Mouse (Mus musculus) liver, embryonic 11.5 days (tissue): Measurements from ENCODE around the gene Mob3a. TPM values are rescaled to one million over a fixed set of nuclear protein-coding genes. Genes with fewer than 3 reads are reported as not detected.
A peak's percentile ranks its signal among the peaks of the same experiment; 100 is the strongest.

Experiments used
- ATAC-seq: fragments of 200-750 bp; cut with Nextera tagmentation; replicated peaks from 2 replicates; pipeline ENCODE4 v1.8.0; 2017; ENCODE audit warnings: moderate number of reproducible peaks, mild to moderate bottlenecking, moderate TSS enrichment, moderate library complexity; ENCODE audit not compliant: low FRiP score
- DNase-seq: peaks from one replicate; pipeline ENCODE4 v3.0.0-alpha.2; 2017; ENCODE audit warnings: low spot score
- H3K27ac ChIP-seq: fragments of 300-500 bp; sonication (generic); 2 replicates; pipeline ENCODE4 v1.5.1; 2014; ENCODE audit warnings: mild to moderate bottlenecking, low read depth, low read length, control low read depth
- H3K27me3 ChIP-seq: fragments of 300-500 bp; sonication (generic); replicated peaks from 2 replicates; pipeline ENCODE4 v1.6.1; 2014; ENCODE audit warnings: low read length, mixed read lengths; ENCODE audit not compliant: control insufficient read depth, insufficient read depth
- H3K36me3 ChIP-seq: fragments of 300-500 bp; sonication (generic); 2 replicates; pipeline ENCODE4 v1.6.1; 2014; ENCODE audit warnings: mild to moderate bottlenecking, low read length, moderate library complexity, mixed read lengths; ENCODE audit not compliant: control insufficient read depth, insufficient read depth
- H3K4me1 ChIP-seq: fragments of 300-500 bp; sonication (generic); replicated peaks from 2 replicates; pipeline ENCODE4 v1.6.1; 2014; ENCODE audit warnings: low read length, mixed read lengths; ENCODE audit not compliant: control insufficient read depth, insufficient read depth
- H3K4me2 ChIP-seq: fragments of 300-500 bp; sonication (generic); 2 replicates; pipeline ENCODE4 v1.6.1; 2014; ENCODE audit warnings: mild to moderate bottlenecking, control low read depth, moderate library complexity
- H3K4me3 ChIP-seq: fragments of 300-500 bp; sonication (generic); 2 replicates; pipeline ENCODE4 v1.5.1; 2014; ENCODE audit warnings: low read depth, low read length, control low read depth
- H3K9ac ChIP-seq: fragments of 300-500 bp; sonication (generic); 2 replicates; pipeline ENCODE4 v1.6.1; 2014; ENCODE audit warnings: low read depth, low read length, control low read depth
- H3K9me3 ChIP-seq: fragments of 300-500 bp; sonication (generic); 2 replicates; pipeline ENCODE4 v1.6.1; 2016; ENCODE audit warnings: low read length, inconsistent platforms, mixed read lengths; ENCODE audit not compliant: control insufficient read depth
- WGBS: fragments of 180-500 bp; shearing (Covaris S2); extraction: QIAGEN DNeasy Blood & Tissue Kit; methylation state at CpG from one replicate; pipeline ENCODE4 v1.1.7; 2014; 5-methylcytosine and 5-hydroxymethylcytosine counted together
- polyA plus RNA-seq: library from polyadenylated mRNA; unstranded; fragments of >200 nt; fragmentation: Nextera tagmentation; extraction: Ambion mirVana; gene quantifications from 2 replicates; pipeline ENCODE4 v1.2.1, GENCODE M21; 2014

Gene Mob3a
- polyA plus RNA-seq, 1 experiment from 2014 or later = 56.7 TPM

DNA sequence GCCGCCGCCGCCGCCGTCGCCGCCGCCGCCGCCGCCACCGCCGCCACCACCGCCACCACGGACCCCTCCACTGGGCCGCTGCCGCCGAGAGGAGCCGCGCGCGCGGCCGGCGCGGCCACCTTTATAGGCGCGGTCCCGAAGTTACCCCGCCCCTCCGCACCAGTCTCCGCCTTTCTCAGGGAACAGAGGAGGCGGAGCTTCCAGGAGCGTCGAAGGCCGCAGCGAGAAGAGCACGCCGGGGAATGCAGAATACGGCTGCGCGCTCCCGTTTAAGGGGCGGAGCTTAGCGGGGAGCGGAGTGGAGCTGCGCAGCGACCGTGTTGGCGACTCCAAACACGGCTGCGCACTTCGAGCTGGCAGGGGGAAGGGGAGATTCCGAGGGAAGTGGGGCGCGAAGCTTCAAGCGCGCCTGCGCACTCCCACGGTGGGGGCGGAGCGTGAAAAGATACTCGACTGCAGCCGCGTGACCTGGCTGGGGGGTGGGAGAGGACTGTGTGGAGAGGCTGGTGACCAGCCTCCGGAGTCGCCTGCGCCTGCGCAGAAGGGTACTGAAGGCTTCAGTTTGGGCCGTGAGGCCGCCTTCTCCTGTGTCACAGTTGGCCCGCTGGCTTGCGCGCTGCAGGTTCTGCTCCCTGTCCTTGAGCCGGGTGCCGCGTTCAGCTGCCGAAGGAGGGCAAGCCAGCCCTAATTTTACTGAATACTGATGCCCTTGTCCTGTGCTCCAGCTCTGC, 25.4 kb downstream of the Mob3a start:
- no peaks in the 10 kb centered on the region for H3K9me3 ChIP-seq
- peak overlapping the region; percentile 94 for H3K4me3 ChIP-seq
- H3K27me3 ChIP-seq = no peaks in the 10 kb centered on the region
- under 1% methylated on average over 74 of the region's 78 CpGs for WGBS
- H3K27ac ChIP-seq = peak overlapping the region; percentile 99
- peaks cover 62% of the 10 kb centered on the region for H3K4me1 ChIP-seq
- ATAC-seq (peak; percentile 85), DNase-seq (peak; percentile 99)
- H3K36me3 ChIP-seq = peaks cover 4% of the 10 kb centered on the region; the same call in 1 of the 2 replicates
- peak overlapping the region; percentile 96 for H3K4me2 ChIP-seq
- H3K9ac ChIP-seq = peak overlapping the region; percentile 97

DNA sequence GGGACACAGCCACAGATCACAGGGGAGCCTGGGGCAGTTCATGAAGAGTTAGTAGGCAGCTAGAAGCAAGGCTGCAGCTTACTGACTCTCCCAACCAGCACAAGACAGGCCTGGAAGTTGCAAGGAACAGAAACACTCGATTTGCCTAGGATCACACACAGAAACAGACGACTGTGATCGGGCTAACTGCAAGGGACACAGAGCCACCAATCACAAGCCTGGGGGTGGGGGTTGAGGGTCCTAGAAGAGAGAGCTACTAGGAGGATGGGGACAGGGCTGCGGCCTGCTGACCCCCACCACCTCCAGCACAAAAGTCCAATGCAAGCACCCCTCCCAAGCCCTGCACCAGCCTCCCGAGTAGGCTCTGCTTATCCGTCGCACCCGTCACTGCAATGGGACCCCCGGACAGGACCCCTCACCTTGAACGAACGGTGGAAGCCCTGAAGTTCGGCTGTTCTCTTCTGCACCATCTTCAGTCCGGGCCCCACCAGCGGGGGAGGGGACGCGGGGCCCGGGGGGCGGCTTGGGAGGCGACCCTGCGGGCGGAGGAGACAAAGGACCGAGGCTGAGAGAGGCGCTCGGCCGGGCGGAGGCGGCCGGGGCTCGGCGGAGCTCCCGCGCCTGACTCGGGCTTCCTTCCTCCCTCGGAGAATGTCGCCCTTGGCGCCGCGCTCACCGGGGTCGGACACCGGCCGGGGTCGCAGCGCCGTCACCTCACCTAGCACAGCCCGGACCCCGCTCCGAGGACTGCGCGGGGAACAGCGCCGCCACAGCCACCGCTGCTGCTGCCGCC, 26.2 kb downstream of the Mob3a start:
- H3K36me3 ChIP-seq = peaks cover 10% of the 10 kb centered on the region; the same call in 1 of the 2 replicates
- peak overlapping the region; percentile 94 for H3K4me3 ChIP-seq
- WGBS = under 1% methylated on average over 45 of the region's 54 CpGs
- no peaks in the 10 kb centered on the region for H3K9me3 ChIP-seq
- ATAC-seq (no peak), DNase-seq (no peak)
- H3K27ac ChIP-seq = peak overlapping the region; percentile 99
- peak overlapping the region; percentile 96 for H3K4me2 ChIP-seq
- H3K4me1 ChIP-seq = peaks cover 62% of the 10 kb centered on the region
- no peaks in the 10 kb centered on the region for H3K27me3 ChIP-seq
- peak overlapping the region; percentile 97 for H3K9ac ChIP-seq

DNA sequence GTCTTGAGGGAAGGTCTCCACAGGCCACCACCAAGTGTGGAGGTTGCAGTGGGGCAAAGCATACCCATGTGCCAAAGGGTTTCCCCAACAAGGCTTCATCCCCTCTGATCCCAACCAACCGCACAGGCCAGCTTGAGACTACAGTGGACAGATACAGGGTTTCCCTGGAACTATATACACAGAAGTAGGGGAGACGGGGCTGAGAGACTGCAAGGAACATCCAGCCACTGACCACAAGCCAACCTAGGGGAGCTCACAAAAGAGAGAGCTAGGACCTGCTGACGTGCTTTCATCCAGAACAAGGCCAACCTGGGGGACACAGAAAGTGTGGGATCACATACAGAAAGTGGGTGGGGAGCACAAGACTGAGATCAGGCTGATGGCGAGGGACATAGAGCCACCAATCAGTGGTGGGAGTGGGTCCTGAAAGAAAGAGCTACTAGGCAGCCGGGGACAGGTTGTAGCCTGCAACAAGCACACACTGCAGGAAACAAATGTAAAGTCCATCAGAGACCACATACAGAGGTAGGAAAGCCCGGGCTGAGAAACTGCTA, 26.8 kb downstream of the Mob3a start:
- Histone ChIP-seq H3K4me3 (peak overlapping the region; percentile 94), H3K27ac (peak overlapping the region; percentile 99), H3K4me2 (peak overlapping the region; percentile 96), H3K9me3 (no peaks in the 10 kb centered on the region), H3K9ac (peak overlapping the region; percentile 97), H3K4me1 (peaks cover 62% of the 10 kb centered on the region), H3K36me3 (peaks cover 12% of the 10 kb centered on the region; the same call in 1 of the 2 replicates), H3K27me3 (no peaks in the 10 kb centered on the region)
- no peak for DNase-seq
- no peak for ATAC-seq
- WGBS = 20% methylated on average over 6 of the region's 6 CpGs

DNA sequence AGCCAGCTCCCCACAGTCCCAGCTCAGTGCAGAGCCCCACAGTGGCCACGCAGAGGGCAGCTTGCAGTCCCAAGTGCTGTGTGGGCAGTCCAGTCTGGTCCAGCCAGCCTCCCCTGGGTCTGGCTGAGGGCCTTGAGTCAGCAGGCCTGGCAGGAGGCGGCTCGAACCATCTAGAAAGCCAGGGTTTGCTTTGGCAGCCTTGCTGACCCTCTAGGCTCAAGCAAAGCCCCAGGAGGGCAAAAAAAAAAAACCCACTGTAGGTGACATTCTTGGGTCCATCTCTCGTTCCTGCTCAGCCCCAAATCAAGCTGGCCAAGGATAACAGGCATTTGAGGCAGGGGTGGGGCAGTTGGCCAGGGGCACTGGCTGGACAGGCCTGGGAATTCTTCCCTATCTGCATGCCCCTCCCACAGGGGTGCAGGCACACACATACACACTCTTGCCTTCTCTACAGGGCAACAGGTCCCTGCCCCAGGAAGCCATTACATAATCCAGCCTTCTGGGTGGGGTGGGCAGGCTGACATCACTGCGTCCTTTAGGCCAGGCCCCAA, 27.5 kb downstream of the Mob3a start:
- Histone ChIP-seq H3K27me3 (no peaks in the 10 kb centered on the region), H3K9me3 (no peaks in the 10 kb centered on the region), H3K36me3 (peaks cover 18% of the 10 kb centered on the region), H3K9ac (peak overlapping the region; percentile 97), H3K27ac (no peak overlapping the region), H3K4me3 (peak overlapping the region; percentile 94), H3K4me1 (peaks cover 56% of the 10 kb centered on the region), H3K4me2 (peak overlapping the region; percentile 96)
- WGBS = 72% methylated on average over 5 of the region's 5 CpGs
- DNase-seq = no peak
- ATAC-seq = no peak

DNA sequence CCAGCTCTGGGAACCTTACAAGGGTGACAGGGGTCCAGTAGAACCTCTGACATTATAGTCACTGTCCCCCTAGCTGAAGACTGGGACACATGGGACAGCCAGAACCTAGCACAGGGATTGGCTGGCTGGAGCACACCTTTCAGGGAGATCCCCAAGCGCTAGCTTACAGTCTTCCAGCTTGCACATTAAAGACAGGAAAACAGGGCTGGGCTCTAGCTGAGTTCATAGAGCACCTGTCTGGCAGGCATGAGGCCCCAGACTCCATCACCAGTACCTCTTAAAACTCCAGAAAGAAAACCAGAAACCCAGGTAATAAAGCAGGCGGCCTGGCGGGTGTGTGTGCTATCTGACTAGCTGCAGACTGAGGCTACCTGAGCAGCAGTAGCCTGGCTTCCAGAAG, 28.1 kb downstream of the Mob3a start:
- Histone ChIP-seq H3K9ac (peak overlapping the region; percentile 97), H3K4me1 (peaks cover 51% of the 10 kb centered on the region), H3K27me3 (no peaks in the 10 kb centered on the region), H3K4me3 (peak overlapping the region; percentile 94), H3K4me2 (peak overlapping the region; percentile 96), H3K36me3 (peaks cover 24% of the 10 kb centered on the region), H3K27ac (no peak overlapping the region), H3K9me3 (no peaks in the 10 kb centered on the region)
- ATAC-seq (no peak), DNase-seq (no peak)
- 88% methylated on average over 3 of the region's 3 CpGs for WGBS

DNA sequence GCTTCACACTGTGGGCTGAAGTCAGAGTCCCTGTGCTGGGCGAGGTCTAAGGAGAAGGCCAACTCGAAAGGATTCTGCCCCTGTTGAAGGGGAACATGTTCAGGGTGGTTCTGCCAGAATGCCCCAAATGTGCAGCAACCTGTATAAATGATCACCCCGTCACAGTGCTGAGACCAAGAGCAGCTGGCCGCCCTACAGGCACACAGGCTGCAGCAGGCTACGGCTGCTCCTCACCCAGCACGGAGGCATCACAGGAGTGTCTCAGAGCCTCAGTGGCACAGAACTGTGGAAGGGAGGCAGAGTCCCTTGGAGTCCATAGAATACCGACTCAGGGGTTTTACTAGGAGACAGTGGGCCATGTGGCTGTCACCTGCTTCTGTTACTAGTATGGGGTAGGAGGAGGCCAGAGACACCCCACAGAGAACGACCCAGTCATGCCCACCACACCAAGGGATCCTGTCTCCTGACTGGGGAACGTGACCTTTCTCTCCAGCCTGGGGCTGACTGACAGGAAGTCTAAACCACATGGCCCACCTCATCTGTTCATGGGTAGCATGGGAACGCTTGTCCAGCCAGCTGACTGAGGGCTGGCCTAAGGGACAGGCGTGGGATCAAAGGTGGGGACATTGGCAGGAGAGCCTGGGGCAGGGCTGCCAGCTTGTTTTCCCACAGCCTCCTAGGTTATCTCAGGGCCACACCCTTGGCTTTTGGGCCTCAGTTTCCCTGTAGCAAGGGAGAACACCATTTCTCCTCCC, 29.7 kb downstream of the Mob3a start:
- Histone ChIP-seq H3K4me1 (peaks cover 35% of the 10 kb centered on the region), H3K4me3 (no peak overlapping the region), H3K9ac (no peak overlapping the region), H3K27me3 (no peaks in the 10 kb centered on the region), H3K27ac (no peak overlapping the region), H3K36me3 (peaks cover 40% of the 10 kb centered on the region), H3K9me3 (no peaks in the 10 kb centered on the region), H3K4me2 (no peak overlapping the region)
- ATAC-seq = no peak
- no peak for DNase-seq
- WGBS = 84% methylated on average over 11 of the region's 11 CpGs

DNA sequence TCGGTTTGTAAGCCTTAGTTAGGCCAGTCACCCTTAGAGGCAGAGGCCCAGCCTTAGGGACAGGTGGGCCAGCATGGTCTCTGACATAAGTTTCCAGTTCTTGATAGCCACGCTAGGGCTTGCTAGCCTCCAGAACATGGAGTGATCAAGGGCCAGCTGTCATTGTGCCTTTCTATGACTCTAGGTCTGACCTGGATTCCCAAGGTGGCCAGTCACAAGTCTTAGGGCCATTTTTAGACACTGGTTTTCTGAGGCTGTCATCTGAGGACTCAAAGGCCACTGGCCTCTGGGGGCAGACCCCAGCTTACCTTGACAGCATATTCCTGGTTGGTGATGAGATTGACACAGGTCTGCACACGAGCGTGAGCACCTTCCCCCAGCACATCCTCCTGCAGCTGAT, 30.5 kb downstream of the Mob3a start:
- no peak for DNase-seq
- H3K4me3 ChIP-seq = no peak overlapping the region
- H3K4me2 ChIP-seq = no peak overlapping the region
- 89% methylated on average over 4 of the region's 4 CpGs for WGBS
- H3K27ac ChIP-seq = no peak overlapping the region
- H3K9me3 ChIP-seq = no peaks in the 10 kb centered on the region
- no peak for ATAC-seq
- no peaks in the 10 kb centered on the region for H3K27me3 ChIP-seq
- peaks cover 31% of the 10 kb centered on the region for H3K4me1 ChIP-seq
- H3K9ac ChIP-seq = no peak overlapping the region
- H3K36me3 ChIP-seq = peaks cover 48% of the 10 kb centered on the region

DNA sequence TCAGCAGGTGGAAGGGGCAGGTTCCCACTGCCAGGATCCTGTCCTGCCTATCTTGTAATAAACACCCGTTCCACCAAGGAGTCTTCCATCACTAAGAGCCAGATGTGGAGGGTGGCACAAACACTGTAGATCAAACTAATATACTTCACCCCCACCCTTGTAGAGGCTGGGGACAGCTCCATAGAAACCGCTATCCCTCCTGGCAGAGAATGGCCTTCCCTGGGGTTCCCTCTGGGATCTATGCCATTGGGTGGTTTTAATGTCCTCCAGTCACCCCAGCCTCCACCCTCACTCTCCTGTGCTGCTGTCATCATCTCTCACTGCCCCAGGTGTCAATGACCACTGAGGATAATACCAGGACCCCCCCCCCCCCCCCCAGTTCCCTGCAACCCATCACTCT, 31.2 kb downstream of the Mob3a start:
- Histone ChIP-seq H3K4me2 (no peak overlapping the region), H3K9ac (no peak overlapping the region), H3K4me3 (no peak overlapping the region), H3K27ac (no peak overlapping the region), H3K36me3 (peaks cover 50% of the 10 kb centered on the region), H3K4me1 (peaks cover 38% of the 10 kb centered on the region), H3K27me3 (no peaks in the 10 kb centered on the region), H3K9me3 (no peaks in the 10 kb centered on the region)
- DNase-seq (no peak), ATAC-seq (no peak)
- 88% methylated on average over 2 of the region's 2 CpGs for WGBS
